In genomic region chr5:142549441-142549840, GRCm38 (mm10) we compare ENCODE assay signal across 10 mouse cellular contexts. TPM values are rescaled to one million over a fixed set of nuclear protein-coding genes. Genes with fewer than 3 reads are reported as not detected.
DNase-seq lines count a peak whose midpoint lies in the region; ATAC-seq lines count a peak whose summit lies in the region.
"Had no signal": no experiment of that assay in that cellular context is flagged by ENCODE, and none has a peak within 500 bp of the region (broad histone marks: within the 10 kb centered on the region; RNA-seq: fewer than 3 reads in every experiment).

No protein-coding gene starts in this region.

- no peak for DNase-seq in heart, postnatal 14 days
- peak; percentile 17 for DNase-seq in embryonic facial prominence, embryonic 10.5 days (ENCODE audit: low spot score)
- no peak for DNase-seq in frontal cortex, postnatal 14 days (ENCODE audit: low spot score in 2 of 2)
- no peak for DNase-seq in left cerebral cortex, adult 18-20 months (ENCODE audit: low spot score in 2 of 2)
- no peak for DNase-seq in right cerebral cortex, postnatal 4 days

- H3K4me2 ChIP-seq in heart, embryonic 11.5 days: peak overlapping the region; percentile 100
- H3K4me2 ChIP-seq in hindbrain, embryonic 16.5 days (ENCODE audit: low read length): peak overlapping the region; percentile 78
- peak overlapping the region; percentile 79 for H3K4me2 ChIP-seq in midbrain, embryonic 16.5 days (ENCODE audit: low read length)

- peak overlapping the region; percentile 81 for H3K27ac ChIP-seq in heart, embryonic 11.5 days (ENCODE audit: low read depth, low read length)
- H3K27ac ChIP-seq in embryonic facial prominence, embryonic 10.5 days (replicated peaks): peak overlapping the region; percentile 63
- no peak overlapping the region for H3K27ac ChIP-seq in hindbrain, embryonic 16.5 days (ENCODE audit: low read depth, low read length)
- H3K27ac ChIP-seq in midbrain, embryonic 16.5 days (ENCODE audit: low read length): no peak overlapping the region; the same call in 1 of the 2 replicates

- intact Hi-C loops in heart, postnatal 14 days (cut with DNase I): no loop called here

- H3K9me3 ChIP-seq in heart, embryonic 11.5 days (replicated peaks; ENCODE audit: control insufficient read depth, low read length): no peaks in the 10 kb centered on the region
- no peaks in the 10 kb centered on the region for H3K9me3 ChIP-seq in embryonic facial prominence, embryonic 10.5 days
- H3K9me3 ChIP-seq in hindbrain, embryonic 16.5 days (ENCODE audit: control insufficient read depth, low read length): no peaks in the 10 kb centered on the region
- no peaks in the 10 kb centered on the region for H3K9me3 ChIP-seq in midbrain, embryonic 16.5 days (replicated peaks; ENCODE audit: control insufficient read depth, low read length, poor library complexity, severe bottlenecking)

- WGBS in heart, embryonic 11.5 days (ENCODE audit: insufficient replicate concordance): 41% methylated on average over 9 of the region's 9 CpGs
- WGBS in embryonic facial prominence, embryonic 10.5 days: 36% methylated on average over 9 of the region's 9 CpGs
- WGBS in hindbrain, embryonic 16.5 days: 51% methylated on average over 9 of the region's 9 CpGs
- WGBS in midbrain, embryonic 16.5 days: 34% methylated on average over 9 of the region's 9 CpGs

- no peak for ATAC-seq in heart, embryonic 11.5 days (replicated peaks; ENCODE audit: insufficient number of reproducible peaks, low FRiP score, low TSS enrichment)
- no peak for ATAC-seq in hindbrain, embryonic 16.5 days
- no peak for ATAC-seq in midbrain, embryonic 16.5 days

- H3K36me3 ChIP-seq in heart, embryonic 11.5 days (ENCODE audit: control insufficient read depth, insufficient read depth, low read length): no peaks in the 10 kb centered on the region
- H3K36me3 ChIP-seq in embryonic facial prominence, embryonic 10.5 days (replicated peaks): no peaks in the 10 kb centered on the region
- H3K36me3 ChIP-seq in hindbrain, embryonic 16.5 days (ENCODE audit: control insufficient read depth, insufficient read depth, low read length): no peaks in the 10 kb centered on the region
- H3K36me3 ChIP-seq in midbrain, embryonic 16.5 days (ENCODE audit: control insufficient read depth, insufficient read depth, low read length): no peaks in the 10 kb centered on the region

- no peaks in the 10 kb centered on the region for H3K27me3 ChIP-seq in heart, embryonic 11.5 days (ENCODE audit: control insufficient read depth, insufficient read depth, low read length)
- H3K27me3 ChIP-seq in embryonic facial prominence, embryonic 10.5 days (replicated peaks; ENCODE audit: low read depth, poor library complexity, severe bottlenecking): peaks cover 19% of the 10 kb centered on the region
- H3K27me3 ChIP-seq in hindbrain, embryonic 16.5 days (replicated peaks; ENCODE audit: control insufficient read depth, insufficient read depth, low read length): no peaks in the 10 kb centered on the region
- H3K27me3 ChIP-seq in midbrain, embryonic 16.5 days (ENCODE audit: control insufficient read depth, insufficient read depth, low read depth, low read length): no peaks in the 10 kb centered on the region

- peaks cover 46% of the 10 kb centered on the region for H3K4me1 ChIP-seq in heart, embryonic 11.5 days (ENCODE audit: control insufficient read depth, insufficient read depth, low read length)
- peaks cover 42% of the 10 kb centered on the region for H3K4me1 ChIP-seq in embryonic facial prominence, embryonic 10.5 days
- H3K4me1 ChIP-seq in hindbrain, embryonic 16.5 days (ENCODE audit: control insufficient read depth, insufficient read depth, low read depth, low read length): peaks cover 6% of the 10 kb centered on the region
- peaks cover 9% of the 10 kb centered on the region for H3K4me1 ChIP-seq in midbrain, embryonic 16.5 days (ENCODE audit: control insufficient read depth, insufficient read depth, low read length)

- H3K4me3 ChIP-seq in heart, embryonic 11.5 days (ENCODE audit: low read depth, low read length): no peak overlapping the region
- peak overlapping the region; percentile 63; the same call in 1 of the 2 replicates for H3K4me3 ChIP-seq in embryonic facial prominence, embryonic 10.5 days
- H3K4me3 ChIP-seq in hindbrain, embryonic 16.5 days (ENCODE audit: low read length): peak overlapping the region; percentile 54
- H3K4me3 ChIP-seq in midbrain, embryonic 16.5 days (ENCODE audit: low read depth, low read length): peak overlapping the region; percentile 74; the same call in 1 of the 2 replicates
- H3K4me3 ChIP-seq: erythroblast, embryonic 14.5 days had no signal

- peak overlapping the region; percentile 47; the same call in 1 of the 2 replicates for H3K9ac ChIP-seq in heart, embryonic 11.5 days (ENCODE audit: low read depth, low read length)
- no peak overlapping the region; the same call in 1 of the 2 replicates for H3K9ac ChIP-seq in hindbrain, embryonic 16.5 days (ENCODE audit: low read depth, low read length)
- 0 out of 2 replicates have a peak overlapping the region, but pooled peaks have one; percentile 13 for H3K9ac ChIP-seq in midbrain, embryonic 16.5 days (ENCODE audit: low read depth, low read length)

RNA-seq across cellular contexts. Expression of gene Radil, which starts 1.5 kb away (rescaled TPM):
- polyA plus RNA-seq in heart, embryonic 11.5 days (2014; fragmentation: Nextera tagmentation; extraction: Ambion mirVana): 7.5 and 10.0 TPM in 2 replicates
- 1 to 10 TPM; 2.8 to 3.7 TPM for total RNA-seq in heart, postnatal 14 days (2021)
- polyA plus RNA-seq in embryonic facial prominence, embryonic 10.5 days (2016; fragmentation: Nextera tagmentation; extraction: Ambion mirVana): 4.3 and 5.1 TPM in 2 replicates
- 24.3 and 25.0 TPM in 2 replicates for polyA plus RNA-seq in hindbrain, embryonic 16.5 days (2015; fragmentation: Nextera tagmentation; extraction: Ambion mirVana)
- 24.0 and 26.2 TPM in 2 replicates for polyA plus RNA-seq in midbrain, embryonic 16.5 days (2015; fragmentation: Nextera tagmentation; extraction: Ambion mirVana)
- 10 to 100 TPM; 14.1 to 15.4 TPM for total RNA-seq in left cerebral cortex, adult 18-20 months (2021)
- total RNA-seq: monocyte, adult 5-6 weeks had no signal

RNA-seq across cellular contexts. Expression of gene Papolb, which starts 19.6 kb away (rescaled TPM):
- 0.37 and 0.39 TPM in 2 replicates for polyA plus RNA-seq in heart, embryonic 11.5 days (2014; fragmentation: Nextera tagmentation; extraction: Ambion mirVana)
- total RNA-seq in heart, postnatal 14 days (2021): under 1 TPM; 0.17 to 0.22 TPM
- 0.05 and 0.20 TPM in 2 replicates for polyA plus RNA-seq in embryonic facial prominence, embryonic 10.5 days (2016; fragmentation: Nextera tagmentation; extraction: Ambion mirVana)
- polyA plus RNA-seq in hindbrain, embryonic 16.5 days (2015; fragmentation: Nextera tagmentation; extraction: Ambion mirVana): 0.15 and 0.16 TPM in 2 replicates
- 0.14 and 0.20 TPM in 2 replicates for polyA plus RNA-seq in midbrain, embryonic 16.5 days (2015; fragmentation: Nextera tagmentation; extraction: Ambion mirVana)
- under 1 TPM; 0.81 to 0.91 TPM for total RNA-seq in left cerebral cortex, adult 18-20 months (2021)
- total RNA-seq: monocyte, adult 5-6 weeks had no signal
- polyA plus RNA-seq: erythroblast, embryonic 14.5 days had no signal

RNA-seq across cellular contexts. Expression of gene Mmd2, which starts 59.2 kb away (rescaled TPM):
- polyA plus RNA-seq in heart, embryonic 11.5 days (2014; fragmentation: Nextera tagmentation; extraction: Ambion mirVana): 0.13 and 0.29 TPM in 2 replicates
- under 1 TPM in 1 of 2 experiments, not detected in 1; 0.41 TPM for total RNA-seq in heart, postnatal 14 days (2021)
- polyA plus RNA-seq in embryonic facial prominence, embryonic 10.5 days (2016; fragmentation: Nextera tagmentation; extraction: Ambion mirVana): 1.8 and 2.9 TPM in 2 replicates
- 83.8 and 110 TPM in 2 replicates for polyA plus RNA-seq in hindbrain, embryonic 16.5 days (2015; fragmentation: Nextera tagmentation; extraction: Ambion mirVana)
- polyA plus RNA-seq in midbrain, embryonic 16.5 days (2015; fragmentation: Nextera tagmentation; extraction: Ambion mirVana): 52.2 and 74.2 TPM in 2 replicates
- total RNA-seq in left cerebral cortex, adult 18-20 months (2021): 100 to 1,000 TPM; 102 to 105 TPM
- total RNA-seq: monocyte, adult 5-6 weeks had no signal
- polyA plus RNA-seq: erythroblast, embryonic 14.5 days had no signal

Comparison
In these comparisons a context has a peak if more than half of its experiments do, and no peak if none do; other contexts are left out.
1. H3K27ac ChIP-seq: peak in heart, embryonic 11.5 days (single experiment) and embryonic facial prominence, embryonic 10.5 days (single experiment); none in hindbrain, embryonic 16.5 days (single experiment) and midbrain, embryonic 16.5 days (single experiment).
2. RNA of gene Mmd2, which starts 59.2 kb away (polyA plus RNA-seq): 83.8 to 110 TPM in hindbrain, embryonic 16.5 days and 52.2 to 74.2 TPM in midbrain, embryonic 16.5 days; 1.8 to 2.9 TPM in embryonic facial prominence, embryonic 10.5 days and 0.13 to 0.29 TPM in heart, embryonic 11.5 days; every median in the first group is over 10 times any median in the second.
3. Peak in every context shown above with its lines, with median percentiles within 50 percentile points of each other: H3K4me2 ChIP-seq.